Mouse (Mus musculus) testis, adult 2 months (tissue): ENCODE measurements around the gene Gm853. TPM values are rescaled to one million over a fixed set of nuclear protein-coding genes. Genes with fewer than 3 reads are reported as not detected.

Experiments used
- H3K27ac ChIP-seq: fragments of 200-500 bp; 2 replicates; pipeline ENCODE4 v1.5.1; 2012; ENCODE audit warnings: low read depth, low read length; ENCODE audit not compliant: control insufficient read depth, insufficient read depth
- H3K27me3 ChIP-seq: fragments of 200-500 bp; 2 replicates; pipeline ENCODE4 v1.6.1; 2012; ENCODE audit warnings: mild to moderate bottlenecking, low read length, moderate library complexity; ENCODE audit not compliant: control insufficient read depth, insufficient read depth
- H3K36me3 ChIP-seq: fragments of 200-500 bp; 2 replicates; pipeline ENCODE4 v1.6.1; 2012; ENCODE audit warnings: mild to moderate bottlenecking, low read length; ENCODE audit not compliant: control insufficient read depth, insufficient read depth
- H3K4me1 ChIP-seq: fragments of 200-500 bp; 2 replicates; pipeline ENCODE4 v1.6.1; 2012; ENCODE audit warnings: low read length; ENCODE audit not compliant: control insufficient read depth, insufficient read depth
- H3K4me3 ChIP-seq: fragments of 200-500 bp; 2 replicates; pipeline ENCODE4 v1.5.1; 2012; ENCODE audit warnings: low read depth, mild to moderate bottlenecking, low read length, moderate library complexity, mixed read lengths; ENCODE audit not compliant: control insufficient read depth
- CTCF ChIP-seq: fragments of 200-500 bp; IDR thresholded peaks from 2 replicates; pipeline ENCODE4 v1.5.1; 2012; ENCODE audit warnings: low read depth, mild to moderate bottlenecking, inconsistent platforms, low read length, moderate library complexity; ENCODE audit not compliant: control insufficient read depth, insufficient read depth, insufficient replicate concordance
- POLR2A ChIP-seq: fragments of 200-500 bp; IDR thresholded peaks from 2 replicates; pipeline ENCODE4 v1.6.1; 2012; ENCODE audit warnings: low read depth, mild to moderate bottlenecking, inconsistent platforms, low read length, moderate library complexity; ENCODE audit not compliant: control insufficient read depth
- polyA plus RNA-seq: library from polyadenylated mRNA; depleted of rRNA; stranded (reverse); fragments of >200 nt; gene quantifications from 2 replicates; pipeline ENCODE4 v1.2.3, GENCODE M21; 2012

The Gm853 gene
- polyA plus RNA-seq, 1 experiment: not detected

DNA sequence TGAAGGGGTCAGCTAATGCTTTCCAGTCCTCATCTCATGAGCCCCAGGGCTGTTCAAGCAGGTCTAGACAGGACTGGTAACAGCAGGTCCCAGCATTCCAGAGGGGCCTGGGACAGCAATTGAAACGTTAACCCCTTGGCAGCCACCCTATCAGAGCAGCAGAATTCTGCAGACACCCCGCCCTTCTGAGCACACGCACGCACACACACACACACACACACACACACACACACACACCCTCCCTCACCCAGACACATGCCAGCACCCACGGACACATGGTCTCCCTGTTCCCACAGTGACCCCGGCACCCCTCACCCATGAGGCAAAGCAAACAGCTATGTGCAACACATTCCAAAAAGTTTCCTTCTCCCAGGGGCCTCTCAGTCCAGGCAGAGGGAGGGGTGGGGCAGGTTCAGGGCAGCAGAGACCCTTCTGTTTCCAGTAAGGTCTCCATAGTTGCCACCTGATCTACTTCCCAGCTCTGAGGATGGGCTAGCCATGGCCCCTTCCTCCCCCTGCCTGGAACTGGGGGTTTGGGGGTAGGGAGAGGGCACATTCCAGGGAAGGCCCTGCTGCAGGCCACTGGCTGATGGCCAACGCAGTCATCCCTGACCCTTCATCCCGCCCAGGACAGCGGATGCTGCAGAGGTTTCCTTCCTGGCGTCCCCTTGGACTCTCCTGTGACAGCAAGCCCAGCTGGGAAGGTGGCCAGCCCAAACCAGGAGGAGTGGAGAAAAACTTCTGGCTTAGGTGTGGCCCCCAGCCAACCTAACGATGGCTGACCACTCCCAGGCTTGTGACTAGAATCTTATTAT is 50.0 kb downstream of the Gm853 start:
- H3K27ac ChIP-seq: no peak overlapping the region
- H3K4me3 ChIP-seq: no peak overlapping the region
- H3K27me3 ChIP-seq: no peaks in the 10 kb centered on the region
- H3K4me1 ChIP-seq: peaks cover 26% of the 10 kb centered on the region
- TF ChIP-seq CTCF (no peak), POLR2A (no peak)
- H3K36me3 ChIP-seq: no peaks in the 10 kb centered on the region

DNA sequence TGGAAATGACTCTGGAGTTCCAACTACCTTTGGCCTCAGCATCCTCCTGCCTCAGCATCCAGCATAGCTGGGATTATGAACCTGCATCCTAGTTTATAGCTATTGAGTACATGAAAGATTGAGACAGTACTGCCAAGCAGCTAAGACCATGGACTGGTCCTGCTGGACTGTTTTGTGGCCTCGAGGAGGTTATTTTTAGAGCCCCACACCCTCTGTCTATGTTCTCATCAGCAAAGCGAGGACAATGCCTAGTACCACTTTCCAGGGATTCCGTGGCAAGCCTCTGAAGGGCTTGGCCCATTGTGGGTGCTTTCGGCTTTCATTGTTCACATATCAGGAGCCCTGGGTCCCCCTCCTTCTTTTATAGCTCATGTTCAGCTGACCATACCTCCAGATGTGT is 51.8 kb downstream of the Gm853 start:
- Histone ChIP-seq H3K27me3 (no peaks in the 10 kb centered on the region), H3K4me1 (peaks cover 32% of the 10 kb centered on the region), H3K4me3 (no peak overlapping the region), H3K27ac (no peak overlapping the region), H3K36me3 (no peaks in the 10 kb centered on the region)
- TF ChIP-seq POLR2A (no peak), CTCF (no peak)

- Histone ChIP-seq H3K4me3 (no peak overlapping the region), H3K27ac (no peak overlapping the region), H3K27me3 (no peaks in the 10 kb centered on the region), H3K4me1 (peaks cover 23% of the 10 kb centered on the region), H3K36me3 (no peaks in the 10 kb centered on the region)
- no peak for TF ChIP-seq POLR2A
- no peak for TF ChIP-seq CTCF
Measured at GRCm38 (mm10) chr4:130169411-130169971, 52.7 kb downstream of the Gm853 start.

DNA sequence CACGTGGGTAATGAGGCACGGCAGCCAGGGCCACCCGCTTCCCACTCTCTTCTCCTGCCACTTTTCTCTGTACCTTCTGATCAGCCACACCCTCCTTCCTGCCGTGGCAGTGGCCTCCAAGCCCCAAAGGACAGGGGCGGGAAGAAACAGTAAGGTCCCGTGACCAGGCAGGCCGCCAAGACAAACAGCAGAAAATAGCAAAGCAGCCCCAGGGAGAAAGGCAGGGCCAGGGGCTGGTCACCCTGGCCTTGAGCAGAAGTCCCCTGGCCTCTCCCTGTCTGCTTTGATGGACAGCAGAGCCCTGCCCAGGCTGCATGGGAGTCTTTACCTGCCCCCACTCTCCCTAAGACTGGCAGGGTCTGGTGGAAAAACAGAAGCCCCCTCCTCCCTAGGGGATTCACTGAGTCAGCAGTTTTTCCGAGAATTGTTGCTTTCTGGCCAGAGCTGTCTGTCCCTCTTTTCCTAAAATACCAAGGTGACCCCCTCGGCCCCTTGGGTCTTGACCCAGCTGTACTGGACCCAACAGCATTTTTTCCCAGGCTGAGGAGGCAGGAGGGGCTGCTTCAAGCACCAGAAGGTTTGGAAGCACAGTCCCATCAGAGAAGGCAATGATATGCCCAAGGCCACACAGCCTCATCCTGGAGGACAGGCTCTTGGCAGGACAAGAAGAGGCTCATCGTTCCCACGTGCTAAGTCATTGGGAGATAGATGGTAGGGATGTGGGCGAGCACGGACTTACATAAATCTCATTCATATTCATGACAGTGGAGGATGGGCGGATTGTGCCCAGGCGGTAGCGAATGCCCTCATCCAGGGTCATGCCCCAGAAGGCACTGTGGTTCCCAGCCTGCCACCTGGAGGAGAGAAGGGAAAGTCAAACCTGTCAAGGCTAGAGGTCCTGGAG is 53.7 kb downstream of the Gm853 start:
- Histone ChIP-seq H3K4me1 (peaks cover 26% of the 10 kb centered on the region), H3K27me3 (no peaks in the 10 kb centered on the region)
- no peak for TF ChIP-seq POLR2A
- TF ChIP-seq CTCF: peak; percentile 3; the same call in 1 of the 2 replicates

GRCm38 (mm10) chr4:130167814-130168213 is 54.4 kb downstream of the Gm853 start:
- H3K36me3 ChIP-seq: no peaks in the 10 kb centered on the region
- TF ChIP-seq POLR2A (no peak), CTCF (no peak)
- no peak overlapping the region for H3K27ac ChIP-seq
- no peak overlapping the region; the same call in 1 of the 2 replicates for H3K4me3 ChIP-seq
- peaks cover 32% of the 10 kb centered on the region for H3K4me1 ChIP-seq
- H3K27me3 ChIP-seq: no peaks in the 10 kb centered on the region

More for the DNA sequence above, 53.7 kb downstream of the Gm853 start:
- no peaks in the 10 kb centered on the region for H3K36me3 ChIP-seq
- peak overlapping the region; percentile 2; the same call in 1 of the 2 replicates for H3K27ac ChIP-seq
- no peak overlapping the region for H3K4me3 ChIP-seq

DNA sequence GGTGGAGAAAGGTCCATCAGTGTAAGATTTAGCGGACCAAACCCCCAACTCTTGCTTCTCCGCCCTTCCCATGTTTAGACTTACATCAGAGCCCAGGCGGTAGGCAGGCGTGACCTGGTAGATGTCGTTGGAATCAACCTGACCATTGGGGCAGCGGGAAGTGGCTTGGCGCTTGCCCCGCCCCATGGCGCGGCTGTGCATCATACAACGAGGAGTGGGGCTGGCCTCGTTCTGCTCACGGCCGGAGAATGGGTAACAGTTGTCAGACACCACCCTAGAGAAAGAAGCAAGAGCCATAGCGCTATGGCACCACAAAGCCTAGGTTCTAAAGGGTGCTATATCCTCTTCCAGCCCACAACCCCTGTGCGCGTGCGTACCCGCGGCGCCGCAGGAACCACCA is 54.9 kb downstream of the Gm853 start:
- H3K27ac ChIP-seq: no peak overlapping the region
- H3K27me3 ChIP-seq: no peaks in the 10 kb centered on the region
- peaks cover 32% of the 10 kb centered on the region for H3K4me1 ChIP-seq
- TF ChIP-seq POLR2A (no peak), CTCF (no peak)
- no peak overlapping the region; the same call in 1 of the 2 replicates for H3K4me3 ChIP-seq
- no peaks in the 10 kb centered on the region for H3K36me3 ChIP-seq

DNA sequence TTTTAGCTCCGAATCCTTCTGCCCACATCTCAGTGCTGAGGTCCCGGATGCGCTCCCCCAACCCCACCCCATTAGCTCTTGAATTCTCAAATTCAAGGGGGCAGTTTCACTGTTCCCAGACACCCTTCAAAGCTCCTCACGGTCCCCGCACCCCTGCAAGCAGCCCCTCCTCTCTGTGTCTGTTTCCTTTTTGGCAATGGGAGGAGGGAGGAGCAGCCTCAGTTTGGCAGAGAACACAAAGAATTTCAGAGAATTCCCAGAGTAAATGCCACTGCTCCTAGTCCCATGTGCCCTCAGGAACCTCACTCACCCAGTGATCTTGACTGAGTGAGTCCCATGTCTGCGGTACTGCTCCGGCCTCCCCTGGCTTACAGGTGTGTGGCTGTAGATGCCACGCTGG is 55.6 kb downstream of the Gm853 start:
- no peak for TF ChIP-seq CTCF
- no peak for TF ChIP-seq POLR2A
- Histone ChIP-seq H3K27me3 (no peaks in the 10 kb centered on the region), H3K27ac (no peak overlapping the region), H3K36me3 (no peaks in the 10 kb centered on the region), H3K4me3 (no peak overlapping the region), H3K4me1 (peaks cover 32% of the 10 kb centered on the region)
